Mouse (Mus musculus): Measurements from ENCODE around the gene Nt5dc3. TPM values are rescaled to one million over a fixed set of nuclear protein-coding genes. Genes with fewer than 3 reads are reported as not detected.

The Nt5dc3 gene
- polyA plus RNA-seq, 1 experiment from 2014 or later: 2.2 TPM

GRCm38 (mm10) chr10:86794794-86795535 is 16.2 kb downstream of the Nt5dc3 start:
- Histone ChIP-seq H3K27me3 (ENCODE audit: control insufficient read depth, insufficient read depth, low read length) (no peaks in the 10 kb centered on the region), H3K27ac (ENCODE audit: low read depth, low read length) (no peak overlapping the region), H3K4me3 (ENCODE audit: low read depth, low read length) (no peak overlapping the region), H3K36me3 (ENCODE audit: control insufficient read depth, insufficient read depth, low read length) (no peaks in the 10 kb centered on the region), H3K9me3 (ENCODE audit: control insufficient read depth, low read length) (no peaks in the 10 kb centered on the region), H3K9ac (ENCODE audit: low read length) (no peak overlapping the region), H3K4me1 (ENCODE audit: control insufficient read depth, insufficient read depth, low read length) (no peaks in the 10 kb centered on the region), H3K4me2 (ENCODE audit: low read depth) (no peak overlapping the region)
- DNase-seq (ENCODE audit: low spot score) (no peak), ATAC-seq (ENCODE audit: insufficient read depth, low FRiP score, low TSS enrichment) (no peak)
- WGBS: 87% methylated on average over 9 of the region's 9 CpGs

- Histone ChIP-seq H3K9me3 (ENCODE audit: control insufficient read depth, low read length) (no peaks in the 10 kb centered on the region), H3K4me1 (ENCODE audit: control insufficient read depth, insufficient read depth, low read length) (no peaks in the 10 kb centered on the region), H3K4me3 (ENCODE audit: low read depth, low read length) (no peak overlapping the region), H3K36me3 (ENCODE audit: control insufficient read depth, insufficient read depth, low read length) (no peaks in the 10 kb centered on the region), H3K9ac (ENCODE audit: low read length) (no peak overlapping the region), H3K27ac (ENCODE audit: low read depth, low read length) (no peak overlapping the region), H3K4me2 (ENCODE audit: low read depth) (no peak overlapping the region), H3K27me3 (ENCODE audit: control insufficient read depth, insufficient read depth, low read length) (no peaks in the 10 kb centered on the region)
- ATAC-seq (ENCODE audit: insufficient read depth, low FRiP score, low TSS enrichment) (no peak), DNase-seq (ENCODE audit: low spot score) (no peak)
- WGBS: 95% methylated on average over 5 of the region's 5 CpGs
These were observed 17.4 kb downstream of the Nt5dc3 start for GRCm38 (mm10) chr10:86796073-86796741.

- Histone ChIP-seq H3K9me3 (ENCODE audit: control insufficient read depth, low read length) (no peaks in the 10 kb centered on the region), H3K27me3 (ENCODE audit: control insufficient read depth, insufficient read depth, low read length) (no peaks in the 10 kb centered on the region), H3K9ac (ENCODE audit: low read length) (no peak overlapping the region), H3K36me3 (ENCODE audit: control insufficient read depth, insufficient read depth, low read length) (no peaks in the 10 kb centered on the region), H3K4me2 (ENCODE audit: low read depth) (no peak overlapping the region), H3K4me3 (ENCODE audit: low read depth, low read length) (no peak overlapping the region), H3K27ac (ENCODE audit: low read depth, low read length) (no peak overlapping the region), H3K4me1 (ENCODE audit: control insufficient read depth, insufficient read depth, low read length) (no peaks in the 10 kb centered on the region)
- no peak for ATAC-seq (ENCODE audit: insufficient read depth, low FRiP score, low TSS enrichment)
- no peak for DNase-seq (ENCODE audit: low spot score)
- 91% methylated on average over 1 of the region's 1 CpGs for WGBS
These were observed 28.6 kb downstream of the Nt5dc3 start for GRCm38 (mm10) chr10:86807362-86807761.

GRCm38 (mm10) chr10:86808013-86808758 is 29.4 kb downstream of the Nt5dc3 start:
- Histone ChIP-seq H3K4me1 (ENCODE audit: control insufficient read depth, insufficient read depth, low read length) (no peaks in the 10 kb centered on the region), H3K27me3 (ENCODE audit: control insufficient read depth, insufficient read depth, low read length) (no peaks in the 10 kb centered on the region), H3K9ac (ENCODE audit: low read length) (no peak overlapping the region), H3K36me3 (ENCODE audit: control insufficient read depth, insufficient read depth, low read length) (no peaks in the 10 kb centered on the region), H3K4me2 (ENCODE audit: low read depth) (no peak overlapping the region), H3K4me3 (ENCODE audit: low read depth, low read length) (no peak overlapping the region), H3K27ac (ENCODE audit: low read depth, low read length) (no peak overlapping the region), H3K9me3 (ENCODE audit: control insufficient read depth, low read length) (no peaks in the 10 kb centered on the region)
- DNase-seq (ENCODE audit: low spot score) (no peak), ATAC-seq (ENCODE audit: insufficient read depth, low FRiP score, low TSS enrichment) (no peak)
- 84% methylated on average over 15 of the region's 15 CpGs for WGBS

GRCm38 (mm10) chr10:86810000-86810399 is 31.2 kb downstream of the Nt5dc3 start:
- no peaks in the 10 kb centered on the region for H3K9me3 ChIP-seq (ENCODE audit: control insufficient read depth, low read length)
- no peak for DNase-seq (ENCODE audit: low spot score)
- WGBS: 91% methylated on average over 9 of the region's 9 CpGs

DNA sequence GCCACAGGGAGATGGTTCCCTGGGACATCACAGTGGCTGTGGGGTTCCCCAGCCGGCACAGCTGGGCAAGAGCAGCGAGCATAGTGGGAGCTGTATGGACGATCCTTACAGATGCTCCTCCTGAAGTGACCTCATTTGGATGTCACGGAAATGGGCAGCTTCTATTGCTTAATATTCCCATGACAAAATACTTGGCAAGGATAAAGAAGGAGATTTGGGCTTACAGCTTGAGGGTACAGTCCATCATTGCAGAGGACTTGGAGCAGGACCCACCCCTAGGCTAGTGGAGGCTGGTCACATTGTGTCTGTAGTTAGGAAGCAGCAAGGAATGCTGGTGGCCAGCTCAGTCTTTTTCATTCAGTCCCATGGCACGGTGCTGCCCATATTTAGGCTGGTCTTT is 31.8 kb downstream of the Nt5dc3 start:
- Histone ChIP-seq H3K9ac (ENCODE audit: low read length) (no peak overlapping the region), H3K27ac (ENCODE audit: low read depth, low read length) (no peak overlapping the region), H3K4me3 (ENCODE audit: low read depth, low read length) (no peak overlapping the region), H3K4me1 (ENCODE audit: control insufficient read depth, insufficient read depth, low read length) (no peaks in the 10 kb centered on the region), H3K27me3 (ENCODE audit: control insufficient read depth, insufficient read depth, low read length) (no peaks in the 10 kb centered on the region), H3K4me2 (ENCODE audit: low read depth) (no peak overlapping the region), H3K9me3 (ENCODE audit: control insufficient read depth, low read length) (no peaks in the 10 kb centered on the region), H3K36me3 (ENCODE audit: control insufficient read depth, insufficient read depth, low read length) (no peaks in the 10 kb centered on the region)
- 93% methylated on average over 5 of the region's 5 CpGs for WGBS
- ATAC-seq (ENCODE audit: insufficient read depth, low FRiP score, low TSS enrichment) (no peak), DNase-seq (ENCODE audit: low spot score) (no peak)

More at GRCm38 (mm10) chr10:86810000-86810399, 31.2 kb downstream of the Nt5dc3 start:
- Histone ChIP-seq H3K27ac (ENCODE audit: low read depth, low read length) (no peak overlapping the region), H3K4me1 (ENCODE audit: control insufficient read depth, insufficient read depth, low read length) (no peaks in the 10 kb centered on the region), H3K9ac (ENCODE audit: low read length) (no peak overlapping the region), H3K36me3 (ENCODE audit: control insufficient read depth, insufficient read depth, low read length) (no peaks in the 10 kb centered on the region), H3K27me3 (ENCODE audit: control insufficient read depth, insufficient read depth, low read length) (no peaks in the 10 kb centered on the region), H3K4me3 (ENCODE audit: low read depth, low read length) (no peak overlapping the region), H3K4me2 (ENCODE audit: low read depth) (no peak overlapping the region)
- ATAC-seq (ENCODE audit: insufficient read depth, low FRiP score, low TSS enrichment): no peak

DNA sequence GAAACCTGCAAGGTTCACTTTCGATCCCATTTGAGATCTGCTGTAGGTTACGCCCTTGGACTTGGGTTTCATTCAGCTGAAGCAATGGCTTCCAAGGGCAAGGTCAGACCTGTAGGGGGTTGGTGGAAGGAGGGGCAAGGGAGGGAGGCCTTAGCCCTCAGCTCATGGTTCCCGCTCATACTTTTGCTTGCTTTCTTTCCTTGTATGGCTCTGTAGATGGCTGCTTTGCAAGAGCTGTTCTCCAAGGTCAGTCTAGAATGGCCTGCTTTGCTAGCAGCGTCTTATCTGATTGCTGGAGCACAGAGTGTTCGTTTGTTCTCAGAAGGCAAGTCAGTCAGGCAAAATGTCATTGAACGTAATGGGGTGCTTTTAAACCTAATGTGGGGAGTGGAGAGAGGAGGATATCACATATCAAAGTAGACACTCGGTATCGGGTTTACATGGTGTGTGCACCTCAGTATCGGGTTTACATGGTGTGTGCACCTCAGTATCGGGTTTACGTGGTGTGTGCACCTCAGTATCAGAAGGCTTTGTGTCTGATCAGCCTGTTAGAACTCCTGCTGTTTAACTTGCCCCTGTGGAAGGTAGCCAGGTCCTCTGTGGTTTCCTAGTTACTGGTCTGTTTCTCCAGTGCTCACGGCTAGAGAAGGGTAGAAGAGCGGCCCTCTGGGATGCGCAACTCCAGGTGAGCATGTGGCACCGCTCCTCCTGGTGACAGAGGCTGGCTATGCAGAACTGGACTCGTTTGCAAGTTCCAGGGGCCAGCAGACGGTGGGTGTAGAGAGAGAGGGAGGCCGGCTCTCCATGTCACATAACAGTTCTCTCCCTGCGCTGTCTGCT is 35.7 kb downstream of the Nt5dc3 start:
- Histone ChIP-seq H3K27ac (ENCODE audit: low read depth, low read length) (no peak overlapping the region), H3K36me3 (ENCODE audit: control insufficient read depth, insufficient read depth, low read length) (no peaks in the 10 kb centered on the region), H3K27me3 (ENCODE audit: control insufficient read depth, insufficient read depth, low read length) (no peaks in the 10 kb centered on the region), H3K9me3 (ENCODE audit: control insufficient read depth, low read length) (no peaks in the 10 kb centered on the region), H3K4me2 (ENCODE audit: low read depth) (no peak overlapping the region), H3K4me1 (ENCODE audit: control insufficient read depth, insufficient read depth, low read length) (peaks cover 4% of the 10 kb centered on the region; the same call in 1 of the 2 replicates), H3K4me3 (ENCODE audit: low read depth, low read length) (no peak overlapping the region), H3K9ac (ENCODE audit: low read length) (no peak overlapping the region)
- no peak for DNase-seq (ENCODE audit: low spot score)
- WGBS: 81% methylated on average over 19 of the region's 19 CpGs
- ATAC-seq (ENCODE audit: insufficient read depth, low FRiP score, low TSS enrichment): no peak

- Histone ChIP-seq H3K36me3 (ENCODE audit: control insufficient read depth, insufficient read depth, low read length) (no peaks in the 10 kb centered on the region), H3K4me3 (ENCODE audit: low read depth, low read length) (no peak overlapping the region), H3K9me3 (ENCODE audit: control insufficient read depth, low read length) (no peaks in the 10 kb centered on the region), H3K4me1 (ENCODE audit: control insufficient read depth, insufficient read depth, low read length) (peaks cover 8% of the 10 kb centered on the region; the same call in 1 of the 2 replicates), H3K27ac (ENCODE audit: low read depth, low read length) (no peak overlapping the region), H3K4me2 (ENCODE audit: low read depth) (no peak overlapping the region), H3K27me3 (ENCODE audit: control insufficient read depth, insufficient read depth, low read length) (no peaks in the 10 kb centered on the region), H3K9ac (ENCODE audit: low read length) (no peak overlapping the region)
- ATAC-seq (ENCODE audit: insufficient read depth, low FRiP score, low TSS enrichment): no peak
- no peak for DNase-seq (ENCODE audit: low spot score)
- 86% methylated on average over 7 of the region's 7 CpGs for whole genome bisulfite sequencing
These were observed 36.3 kb downstream of the Nt5dc3 start for GRCm38 (mm10) chr10:86815133-86815532.
